Mouse (Mus musculus): ENCODE data around the gene Sacs. TPM values are rescaled to one million over a fixed set of nuclear protein-coding genes. Genes with fewer than 3 reads are reported as not detected.

Sacs gene
- polyA plus RNA-seq, 1 experiment: 0.57 TPM

DNA sequence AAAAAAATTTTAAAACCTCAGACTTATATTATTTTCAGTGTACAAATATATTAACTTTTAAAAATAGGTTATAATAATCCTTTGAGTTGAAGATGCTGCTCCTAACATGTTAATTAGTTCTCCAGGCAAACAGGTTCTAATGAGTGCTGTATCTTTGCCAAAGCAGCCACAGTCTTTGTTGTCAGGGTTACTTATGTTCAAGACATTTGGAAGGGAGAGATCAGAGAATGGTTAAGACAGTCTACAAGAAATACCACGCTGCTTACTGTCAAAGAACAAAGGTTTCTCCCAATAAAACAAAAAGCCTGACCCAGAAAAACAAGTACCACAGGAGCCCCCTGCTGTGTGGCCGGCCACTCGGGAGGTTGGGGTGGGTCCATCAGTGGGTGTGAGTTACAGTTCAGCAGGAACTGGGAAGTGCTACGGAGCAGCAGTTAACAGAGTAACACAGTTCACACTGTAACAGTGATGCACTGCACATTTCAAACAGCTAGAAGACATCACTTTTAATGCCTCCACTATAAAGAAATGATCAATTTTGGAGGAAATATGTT is 98.9 kb downstream of the Sacs start:
- no peak for DNase-seq (ENCODE audit: low read depth)

DNA sequence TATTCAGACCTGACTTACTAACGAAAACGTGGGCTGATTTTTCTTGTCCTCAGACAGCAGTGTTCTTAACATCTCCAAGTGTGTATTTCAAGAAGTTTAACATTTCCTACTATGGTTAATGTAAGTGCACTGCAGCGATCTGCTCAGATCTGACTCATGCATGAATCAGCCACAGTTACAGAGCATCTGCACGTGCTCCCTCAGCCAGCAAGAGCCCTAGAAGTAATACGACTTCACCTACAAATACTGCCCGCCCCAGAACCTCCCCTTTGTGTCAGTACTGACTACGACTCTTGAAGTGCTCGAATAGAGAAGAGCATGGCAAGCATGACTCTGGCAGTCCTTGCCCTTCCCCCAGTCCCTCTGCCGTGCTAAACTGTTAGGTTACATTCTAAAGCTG is 100.5 kb downstream of the Sacs start:
- no peak for DNase-seq (ENCODE audit: low read depth)

DNA sequence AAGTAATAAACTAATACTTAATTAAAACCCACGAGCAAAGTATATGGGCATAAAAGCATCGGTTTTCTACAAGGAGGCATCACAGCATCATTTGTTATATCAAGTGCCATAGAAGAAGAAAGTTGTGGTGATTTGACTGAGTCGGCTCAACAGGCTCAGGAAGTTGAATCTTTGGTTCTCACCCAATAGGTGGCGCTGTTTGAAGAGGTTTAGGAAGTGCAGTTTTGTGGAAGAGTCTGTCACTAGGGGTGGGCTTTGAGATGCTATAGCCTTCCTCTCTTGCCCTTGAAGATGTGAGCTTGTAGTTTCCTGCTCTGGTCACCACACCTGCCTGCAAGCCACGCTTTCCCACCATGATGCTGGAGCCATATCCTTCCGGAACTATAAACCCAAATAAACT is 104.4 kb downstream of the Sacs start:
- no peak for DNase-seq (ENCODE audit: low read depth)

DNA sequence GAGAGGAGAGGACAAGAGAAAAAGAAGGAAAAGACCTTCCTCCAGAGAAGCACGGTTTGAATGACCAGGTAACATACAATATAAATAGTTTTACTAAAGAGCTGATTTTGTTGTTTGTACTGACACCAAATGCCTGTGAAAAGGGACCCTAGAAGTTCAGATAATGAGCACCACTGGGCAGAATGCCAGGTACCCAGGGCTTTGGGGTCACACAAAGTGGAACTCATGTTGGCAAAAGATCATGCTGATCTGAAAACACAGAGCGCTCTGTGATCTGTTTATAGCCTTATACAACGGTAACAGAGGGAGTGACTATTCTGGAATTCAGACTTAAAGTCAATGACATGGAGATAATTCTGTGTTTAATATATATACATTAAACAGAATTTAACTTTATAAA is 108.2 kb downstream of the Sacs start:
- DNase-seq (ENCODE audit: low read depth): no peak

DNA sequence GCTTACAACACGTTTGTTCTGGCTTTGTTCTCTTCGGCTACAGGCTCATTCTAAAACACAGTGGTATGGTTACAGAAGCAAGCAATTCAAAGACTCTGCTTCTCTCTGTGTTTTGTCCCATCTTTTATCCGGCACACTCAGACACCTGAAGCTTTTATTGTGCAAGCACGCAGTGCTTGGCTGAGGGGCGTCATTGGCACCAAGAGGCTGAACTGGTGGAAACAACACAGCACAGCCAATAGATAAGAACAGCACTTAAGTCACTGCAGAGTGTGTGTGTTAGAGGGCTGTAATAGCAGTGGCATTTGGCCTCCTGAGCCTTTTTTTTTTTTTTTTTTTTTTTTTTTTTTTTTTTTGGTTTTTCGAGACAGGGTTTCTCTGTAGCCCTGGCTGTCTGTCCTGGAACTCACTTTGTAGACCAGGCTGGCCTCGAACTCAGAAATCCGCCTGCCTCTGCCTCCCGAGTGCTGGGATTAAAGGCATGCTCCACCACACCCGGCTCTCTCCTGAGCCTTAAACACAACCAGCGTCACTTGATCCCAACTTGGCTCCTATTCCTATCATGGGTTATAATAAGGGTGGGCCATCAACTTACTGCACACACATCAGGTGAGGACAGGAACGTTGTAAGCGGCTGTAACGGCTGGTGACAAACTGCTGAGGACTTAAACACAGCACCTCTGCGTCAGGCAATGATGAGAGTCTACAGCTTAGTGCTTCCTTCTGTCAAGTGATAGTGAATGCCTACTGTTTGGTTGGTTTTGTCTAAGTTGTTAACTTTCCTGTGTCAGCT is 114.5 kb downstream of the Sacs start:
- no peak for DNase-seq (ENCODE audit: low read depth)

DNA sequence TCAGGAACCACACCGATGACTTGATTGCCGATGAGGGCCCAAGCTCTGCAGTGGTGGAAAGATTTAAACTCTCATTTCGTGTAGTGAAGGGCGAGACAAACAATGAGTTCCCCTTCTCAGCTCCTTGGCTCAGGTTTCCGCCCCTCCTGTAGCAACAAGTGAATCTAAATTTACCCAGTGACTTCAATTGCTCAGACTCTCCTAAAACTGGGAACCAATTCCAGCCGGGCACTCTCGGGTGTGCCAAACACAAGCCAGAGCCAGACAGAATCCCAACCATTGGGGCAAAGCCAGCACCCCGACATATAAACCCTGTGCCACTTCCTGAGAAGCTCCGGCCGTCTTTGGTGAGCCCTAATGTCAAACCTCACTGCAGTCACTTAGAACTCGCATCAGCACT is 120.1 kb downstream of the Sacs start, which contains the start of gene Sgcg:
Gene Sgcg, minus strand, starts transcription at position 139 of the 400 bp plus-strand sequence.
- DNase-seq (ENCODE audit: low read depth): no peak

DNA sequence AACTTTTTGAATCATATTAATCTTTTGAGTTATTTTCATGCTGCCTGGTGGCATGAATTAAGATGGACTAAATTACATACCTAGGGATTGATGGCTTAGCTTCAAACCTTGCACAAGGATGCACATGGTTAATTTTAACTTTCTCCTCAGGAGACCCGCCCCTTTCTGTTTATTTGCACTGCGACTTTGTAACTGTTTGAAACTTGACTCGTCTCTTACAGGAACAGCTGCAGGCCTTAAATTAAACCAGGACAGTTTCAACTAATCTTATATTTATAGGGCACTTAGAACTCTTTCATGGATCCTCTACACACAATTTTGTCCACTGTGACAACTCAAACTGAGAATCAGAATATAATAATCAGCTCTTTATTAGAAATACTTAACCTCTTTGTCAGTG is 120.8 kb downstream of the Sacs start:
- DNase-seq (ENCODE audit: low read depth): no peak

DNA sequence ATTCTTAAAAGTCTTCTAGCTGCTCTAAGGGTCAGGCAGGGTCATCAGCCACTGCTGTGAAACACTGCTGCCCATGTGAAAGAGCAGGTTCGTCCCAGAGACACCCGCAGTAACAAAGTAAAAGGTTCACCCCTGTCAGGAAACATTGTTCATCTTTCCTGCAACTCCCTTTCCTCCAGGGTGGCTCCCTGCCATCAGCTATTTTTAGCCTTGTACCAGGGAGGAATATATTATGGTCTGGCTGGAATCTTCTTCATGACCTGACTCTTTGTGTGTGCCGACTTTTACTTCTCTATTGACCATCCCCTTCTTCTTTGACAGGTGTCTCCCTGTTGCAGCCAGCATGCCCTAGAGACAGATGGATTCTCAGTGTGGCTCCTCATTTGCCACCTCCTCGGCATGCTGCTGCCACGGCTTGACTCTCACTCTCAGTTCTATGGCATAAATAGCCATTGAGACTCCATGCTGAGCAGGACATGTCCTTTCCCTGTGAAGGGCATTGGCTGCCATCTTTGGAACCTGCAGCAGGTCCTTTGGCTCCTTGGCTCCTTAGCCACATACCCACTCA is 129.7 kb downstream of the Sacs start:
- DNase-seq (ENCODE audit: low read depth): no peak

DNA sequence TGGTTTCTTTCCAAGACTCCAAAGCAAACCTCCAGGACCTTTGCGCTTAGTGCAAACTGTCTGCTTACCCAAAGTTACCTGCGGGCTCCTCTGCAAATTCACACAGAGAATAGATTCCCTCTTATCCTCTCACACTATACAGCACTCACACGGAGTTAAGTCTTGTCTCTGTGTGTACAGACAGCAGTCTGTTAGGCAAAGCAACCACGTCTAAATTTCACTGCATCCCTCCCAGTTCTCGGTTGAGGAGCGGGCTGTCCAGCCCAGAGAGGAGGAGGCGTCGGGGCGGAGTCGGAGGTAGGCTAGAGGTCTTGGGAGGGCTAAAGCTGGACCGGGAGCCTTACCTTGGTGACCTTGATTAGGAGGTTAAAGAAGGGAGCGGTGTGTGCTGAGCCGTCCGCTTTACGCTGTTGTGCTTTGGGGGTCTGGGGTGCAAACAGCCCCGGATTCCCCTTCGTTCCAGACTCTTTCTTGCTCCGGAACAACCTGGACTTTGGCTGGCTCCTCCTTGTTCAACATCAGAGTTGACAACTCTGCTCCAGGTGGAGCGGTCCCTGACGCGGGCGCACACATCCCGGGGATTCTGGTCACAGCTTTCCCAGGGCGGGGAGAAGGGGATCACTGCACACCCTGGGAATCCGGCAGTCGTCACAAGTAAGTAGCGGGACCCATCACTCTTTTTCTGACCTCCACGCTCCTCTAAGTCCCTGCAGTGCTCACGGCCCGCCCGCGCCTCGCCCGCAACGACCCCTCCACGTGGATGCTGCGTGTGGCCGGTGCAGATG is 136.3 kb downstream of the Sacs start:
- DNase-seq (ENCODE audit: low read depth): no peak

DNA sequence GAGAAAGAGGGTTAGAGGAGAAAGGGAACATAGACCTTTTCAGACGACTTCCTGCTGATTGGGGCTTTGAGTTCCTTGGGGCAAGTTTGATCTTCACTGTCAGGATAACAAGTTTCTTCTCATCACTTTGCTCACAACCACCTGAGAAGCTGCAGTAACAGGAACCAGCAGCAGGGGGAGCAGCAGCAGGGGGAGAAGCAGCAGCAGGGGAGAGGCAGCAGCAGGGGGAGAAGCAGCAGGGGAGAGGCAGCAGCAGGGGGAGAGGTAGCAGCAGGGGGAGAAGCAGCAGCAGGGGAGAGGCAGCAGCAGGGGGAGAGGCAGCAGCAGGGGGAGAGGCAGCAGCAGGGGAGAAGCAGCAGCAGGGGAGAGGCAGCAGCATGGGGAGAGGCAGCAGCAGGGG is 139.0 kb downstream of the Sacs start:
- no peak for DNase-seq (ENCODE audit: low read depth)

DNA sequence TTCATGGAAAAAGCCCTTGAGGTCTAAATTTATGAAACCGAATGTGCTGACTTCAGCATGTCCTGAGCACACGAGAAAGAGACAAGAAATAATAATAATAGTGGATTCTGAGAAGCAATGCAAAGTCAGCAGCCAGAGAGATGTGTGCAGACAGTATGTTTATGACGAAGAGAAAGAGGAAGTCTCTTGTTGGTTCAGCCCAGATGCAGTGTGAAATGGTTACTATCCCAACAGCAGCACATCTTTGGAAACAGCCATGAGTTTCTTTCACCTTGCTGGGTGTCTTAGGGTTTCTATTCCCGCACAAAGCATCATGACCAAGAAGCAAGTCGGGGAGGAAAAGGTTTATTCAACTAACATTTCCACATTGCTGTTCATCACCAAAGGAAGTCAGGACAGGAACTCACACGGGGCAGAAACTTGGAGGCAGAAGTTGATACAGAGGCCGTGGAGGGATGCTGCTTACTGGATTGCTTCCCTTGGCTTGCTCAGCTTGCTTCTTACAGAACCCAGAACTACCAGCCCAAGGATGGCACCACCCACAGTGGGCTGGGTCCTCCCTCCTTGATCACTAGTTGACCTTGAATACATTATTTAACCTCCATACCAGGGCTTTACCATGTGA is 140.5 kb downstream of the Sacs start:
- DNase-seq (ENCODE audit: low read depth): no peak

DNA sequence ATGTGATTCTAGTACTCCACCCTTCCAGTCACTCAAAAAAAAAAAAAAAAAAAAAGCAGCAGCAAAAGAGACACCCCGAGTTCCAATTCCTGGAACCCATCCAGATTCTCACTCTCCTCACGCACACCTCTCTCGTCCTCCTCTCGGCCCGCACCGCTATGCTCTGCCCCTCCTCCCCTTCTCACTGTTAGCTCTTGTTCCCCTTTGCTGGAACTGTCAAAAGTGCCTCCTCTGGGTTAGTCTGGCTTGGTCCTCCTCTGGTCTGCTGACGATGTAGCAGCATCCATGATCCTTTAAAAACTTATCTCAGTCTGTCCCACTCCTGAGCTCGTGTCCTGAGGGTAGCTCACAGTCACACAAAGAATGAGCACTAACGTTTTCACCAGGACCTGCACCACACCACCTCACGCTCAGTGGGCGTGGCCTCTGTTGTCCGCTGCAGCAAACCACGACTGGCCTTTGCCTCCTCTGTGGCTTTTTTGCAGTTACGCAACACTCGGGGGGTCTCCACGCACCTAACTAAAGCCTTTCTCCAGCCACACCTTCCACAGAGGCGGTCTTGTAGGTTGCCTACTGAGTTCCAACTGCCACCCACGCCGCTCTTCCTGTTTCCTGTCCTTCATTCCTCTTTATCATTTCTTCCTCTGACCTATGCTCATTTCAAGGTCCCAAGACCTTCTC is 150.5 kb downstream of the Sacs start:
- no peak for DNase-seq (ENCODE audit: low read depth)

Other genes with a start within 250 kb of the Sacs start
- 9.8 and 14.0 TPM in 2 replicates for gene Tnfrsf19, start 92.0 kb upstream of the Sacs start, polyA plus RNA-seq (2012; rRNA removed)
- 0.08 and 0.12 TPM in 2 replicates for gene Sgcg, start 120.0 kb downstream of the Sacs start, polyA plus RNA-seq (2012; rRNA removed)
- 1.9 and 2.1 TPM in 2 replicates for gene Arl11, start 171.3 kb downstream of the Sacs start, polyA plus RNA-seq (2012; rRNA removed)
- gene Ebpl, start 222.0 kb downstream of the Sacs start, polyA plus RNA-seq (2012; rRNA removed): 2.1 and 2.4 TPM in 2 replicates